ENCODE assay signal across 9 mouse cellular contexts in genomic region chr13:81944469-81944868, GRCm38 (mm10).
A peak's percentile ranks its signal among the peaks of the same experiment; 100 is the strongest.
DNase-seq lines count a peak whose midpoint lies in the region; ATAC-seq and TF ChIP-seq lines count a peak whose summit lies in the region.
"Had no signal": no experiment of that assay in that cellular context is flagged by ENCODE, and none has a peak within 500 bp of the region (broad histone marks: within the 10 kb centered on the region; RNA-seq: fewer than 3 reads in every experiment).

No protein-coding gene starts in this region.

- H3K27ac ChIP-seq in stomach, embryonic 14.5 days (ENCODE audit: low read length): no peak overlapping the region
- no peak overlapping the region for H3K27ac ChIP-seq in stomach, postnatal 0 days (replicated peaks)
- no peak overlapping the region for H3K27ac ChIP-seq in limb, embryonic 14.5 days (replicated peaks; ENCODE audit: low read depth, low read length)
- H3K27ac ChIP-seq: macrophage had no signal

- TF ChIP-seq POLR2A in limb, embryonic 14.5 days (IDR thresholded peaks at IDR 0.05; ENCODE audit: borderline replicate concordance, extremely low read depth, insufficient read depth, insufficient read length): no peak

- H3K4me1 ChIP-seq in stomach, embryonic 14.5 days (ENCODE audit: control insufficient read depth, insufficient read depth, low read length): 0 out of 2 replicates have a peak, but pooled peaks cover 3% of the 10 kb centered on the region
- H3K4me1 ChIP-seq in stomach, postnatal 0 days (replicated peaks; ENCODE audit: control insufficient read depth, insufficient read depth): no peaks in the 10 kb centered on the region
- no peaks in the 10 kb centered on the region for H3K4me1 ChIP-seq in limb, embryonic 14.5 days (ENCODE audit: control insufficient read depth, insufficient read depth, low read length)

- peak overlapping the region; percentile 51 for H3K4me2 ChIP-seq in stomach, embryonic 14.5 days (replicated peaks; ENCODE audit: low read depth, low read length)
- H3K4me2 ChIP-seq in stomach, postnatal 0 days (replicated peaks; ENCODE audit: low read depth): no peak overlapping the region
- H3K4me2 ChIP-seq in limb, embryonic 14.5 days (replicated peaks; ENCODE audit: low read depth, low read length, severe bottlenecking): peak overlapping the region; percentile 38

- H3K27me3 ChIP-seq in stomach, embryonic 14.5 days (ENCODE audit: control insufficient read depth, insufficient read depth, low read length): no peaks in the 10 kb centered on the region
- H3K27me3 ChIP-seq in stomach, postnatal 0 days (ENCODE audit: control insufficient read depth, insufficient read depth, low read length): no peaks in the 10 kb centered on the region
- no peaks in the 10 kb centered on the region for H3K27me3 ChIP-seq in limb, embryonic 14.5 days (ENCODE audit: control insufficient read depth, insufficient read depth, low read length)

- WGBS in stomach, embryonic 14.5 days: 28% methylated on average over 6 of the region's 6 CpGs
- 45% methylated on average over 6 of the region's 6 CpGs for WGBS in stomach, postnatal 0 days
- WGBS in limb, embryonic 14.5 days: 60% methylated on average over 6 of the region's 6 CpGs

- H3K4me3 ChIP-seq in stomach, embryonic 14.5 days (ENCODE audit: low read depth, low read length): 0 out of 2 replicates have a peak overlapping the region, but pooled peaks have one; percentile 7
- H3K4me3 ChIP-seq in stomach, postnatal 0 days (ENCODE audit: low read depth, low read length): no peak overlapping the region
- peak overlapping the region; percentile 16 for H3K4me3 ChIP-seq in limb, embryonic 14.5 days (replicated peaks; ENCODE audit: low read length)

- H3K36me3 ChIP-seq in stomach, embryonic 14.5 days (ENCODE audit: control insufficient read depth, insufficient read depth, low read length): no peaks in the 10 kb centered on the region
- no peaks in the 10 kb centered on the region for H3K36me3 ChIP-seq in stomach, postnatal 0 days (ENCODE audit: control insufficient read depth, insufficient read depth, low read length)
- H3K36me3 ChIP-seq in limb, embryonic 14.5 days (ENCODE audit: control insufficient read depth, insufficient read depth, low read length): no peaks in the 10 kb centered on the region

- no peak overlapping the region for H3K9ac ChIP-seq in stomach, embryonic 14.5 days (replicated peaks; ENCODE audit: low read depth, low read length)
- no peak overlapping the region for H3K9ac ChIP-seq in stomach, postnatal 0 days (ENCODE audit: low read length)
- no peak overlapping the region for H3K9ac ChIP-seq in limb, embryonic 14.5 days (ENCODE audit: low read depth, low read length, severe bottlenecking)

- peak; percentile 9 to 11 for DNase-seq in frontal cortex, postnatal 10 days (ENCODE audit: low spot score in 2 of 2)
- no peak for DNase-seq in frontal cortex, postnatal 14 days (ENCODE audit: low spot score in 2 of 2)
- no peak for DNase-seq in stomach, postnatal 0 days (ENCODE audit: low spot score)
- no peak for DNase-seq in limb, embryonic 14.5 days (ENCODE audit: low spot score)
- DNase-seq in adrenal gland, postnatal 25 days: no peak
- DNase-seq in gastrocnemius, postnatal 10 days: no peak
- DNase-seq in kidney, adult 11 months: no peak

- no peak for ATAC-seq in stomach, embryonic 14.5 days (ENCODE audit: insufficient number of reproducible peaks, insufficient read depth, low FRiP score, low read depth)
- ATAC-seq in stomach, postnatal 0 days (ENCODE audit: low FRiP score, low TSS enrichment): no peak
- peak; percentile 19; the same call in 1 of the 2 replicates for ATAC-seq in limb, embryonic 14.5 days (ENCODE audit: low FRiP score, low read depth)

- TF ChIP-seq EP300 in stomach, postnatal 0 days (optimal IDR thresholded peaks at IDR 0.05): no peak

- TF ChIP-seq CTCF in stomach, postnatal 0 days (IDR thresholded peaks at IDR 0.05; ENCODE audit: low read depth): no peak

- no peaks in the 10 kb centered on the region for H3K9me3 ChIP-seq in stomach, embryonic 14.5 days (ENCODE audit: control insufficient read depth, low read depth, low read length)
- H3K9me3 ChIP-seq in stomach, postnatal 0 days (ENCODE audit: control insufficient read depth, low read length): no peaks in the 10 kb centered on the region
- H3K9me3 ChIP-seq in limb, embryonic 14.5 days (ENCODE audit: control insufficient read depth, low read length): no peaks in the 10 kb centered on the region

Comparison
In these comparisons a context has a peak if more than half of its experiments do, and no peak if none do; other contexts are left out.
1. DNase-seq: peak in frontal cortex, postnatal 10 days (2 of 2); none in frontal cortex, postnatal 14 days (0 of 2), stomach, postnatal 0 days (single experiment), limb, embryonic 14.5 days (single experiment), adrenal gland, postnatal 25 days (single experiment), gastrocnemius, postnatal 10 days (single experiment) and kidney, adult 11 months (single experiment).